Mouse (Mus musculus): Measurements from ENCODE around the gene Tprn. TPM values are rescaled to one million over a fixed set of nuclear protein-coding genes. Genes with fewer than 3 reads are reported as not detected.

The Tprn gene
- 2.4 and 4.5 TPM in 2 replicates for polyA plus RNA-seq (2014; fragmentation: Nextera tagmentation; extraction: Ambion mirVana)

GRCm38 (mm10) chr2:25262291-25262767 is at the start of gene Tprn:
Gene Tprn, plus strand, starts transcription at chr2:25262618.
- WGBS, result under 1% methylated on average over 39 of the region's 39 CpGs
- H3K27me3 ChIP-seq (ENCODE audit: control insufficient read depth, insufficient read depth, low read length), result peaks cover 19% of the 10 kb centered on the region
- H3K4me1 ChIP-seq (ENCODE audit: control insufficient read depth, insufficient read depth, low read length), result peaks cover 12% of the 10 kb centered on the region
- peak within 1 kb of the TSS; percentile 100 for H3K4me2 ChIP-seq
- H3K9me3 ChIP-seq (ENCODE audit: control insufficient read depth, low read length), result no peaks in the 10 kb centered on the region
- peak within 1 kb of the TSS; percentile 54 for H3K9ac ChIP-seq (ENCODE audit: low read length)
- peak; percentile 99 for ATAC-seq (ENCODE audit: low FRiP score)
- DNase-seq (ENCODE audit: low spot score, missing footprints), result peak; percentile 97
- H3K4me3 ChIP-seq (ENCODE audit: low read depth, low read length), result peak within 1 kb of the TSS; percentile 65
- no peaks in the 10 kb centered on the region for H3K36me3 ChIP-seq (ENCODE audit: control insufficient read depth, insufficient read depth, low read length)
- no peak within 1 kb of the TSS for H3K27ac ChIP-seq (ENCODE audit: low read depth, low read length)

GRCm38 (mm10) chr2:25213266-25213865 is 49.1 kb upstream of the Tprn start:
- Histone ChIP-seq H3K4me1 (ENCODE audit: control insufficient read depth, insufficient read depth, low read length) (peaks cover 15% of the 10 kb centered on the region), H3K27ac (ENCODE audit: low read depth, low read length) (no peak overlapping the region), H3K4me3 (ENCODE audit: low read depth, low read length) (no peak overlapping the region), H3K36me3 (ENCODE audit: control insufficient read depth, insufficient read depth, low read length) (no peaks in the 10 kb centered on the region), H3K4me2 (no peak overlapping the region), H3K9ac (ENCODE audit: low read length) (no peak overlapping the region), H3K9me3 (ENCODE audit: control insufficient read depth, low read length) (no peaks in the 10 kb centered on the region), H3K27me3 (ENCODE audit: control insufficient read depth, insufficient read depth, low read length) (no peaks in the 10 kb centered on the region)
- WGBS, result 62% methylated on average over 23 of the region's 23 CpGs
- no peak for ATAC-seq (ENCODE audit: low FRiP score)
- peak; percentile 69 for DNase-seq (ENCODE audit: low spot score, missing footprints)

GRCm38 (mm10) chr2:25214444-25214843 is 48.0 kb upstream of the Tprn start, which contains the start of gene Stpg3:
Gene Stpg3, minus strand, starts transcription at chr2:25214637.
- H3K9ac ChIP-seq (ENCODE audit: low read length), result no peak within 1 kb of the TSS
- H3K9me3 ChIP-seq (ENCODE audit: control insufficient read depth, low read length), result no peaks in the 10 kb centered on the region
- no peak within 1 kb of the TSS for H3K27ac ChIP-seq (ENCODE audit: low read depth, low read length)
- DNase-seq (ENCODE audit: low spot score, missing footprints), result peak; percentile 45
- ATAC-seq (ENCODE audit: low FRiP score), result no peak
- no peaks in the 10 kb centered on the region for H3K27me3 ChIP-seq (ENCODE audit: control insufficient read depth, insufficient read depth, low read length)
- H3K4me3 ChIP-seq (ENCODE audit: low read depth, low read length), result no peak within 1 kb of the TSS
- no peaks in the 10 kb centered on the region for H3K36me3 ChIP-seq (ENCODE audit: control insufficient read depth, insufficient read depth, low read length)
- 67% methylated on average over 3 of the region's 3 CpGs for WGBS
- peaks cover 18% of the 10 kb centered on the region for H3K4me1 ChIP-seq (ENCODE audit: control insufficient read depth, insufficient read depth, low read length)
- H3K4me2 ChIP-seq, result no peak within 1 kb of the TSS

GRCm38 (mm10) chr2:25217666-25218065 is 44.8 kb upstream of the Tprn start:
- DNase-seq (ENCODE audit: low spot score, missing footprints), result peak; percentile 67
- H3K9me3 ChIP-seq (ENCODE audit: control insufficient read depth, low read length), result no peaks in the 10 kb centered on the region
- H3K27me3 ChIP-seq (ENCODE audit: control insufficient read depth, insufficient read depth, low read length), result no peaks in the 10 kb centered on the region
- H3K4me2 ChIP-seq, result no peak overlapping the region
- H3K27ac ChIP-seq (ENCODE audit: low read depth, low read length), result no peak overlapping the region
- ATAC-seq (ENCODE audit: low FRiP score), result no peak
- 0 out of 2 replicates have a peak, but pooled peaks cover 3% of the 10 kb centered on the region for H3K4me1 ChIP-seq (ENCODE audit: control insufficient read depth, insufficient read depth, low read length)
- H3K9ac ChIP-seq (ENCODE audit: low read length), result no peak overlapping the region
- WGBS, result 63% methylated on average over 2 of the region's 2 CpGs
- no peaks in the 10 kb centered on the region for H3K36me3 ChIP-seq (ENCODE audit: control insufficient read depth, insufficient read depth, low read length)
- no peak overlapping the region for H3K4me3 ChIP-seq (ENCODE audit: low read depth, low read length)

GRCm38 (mm10) chr2:25218445-25218844 is 44.0 kb upstream of the Tprn start, which contains the start of gene Fam166a:
Gene Fam166a, plus strand, starts transcription at chr2:25218745.
- no peaks in the 10 kb centered on the region for H3K27me3 ChIP-seq (ENCODE audit: control insufficient read depth, insufficient read depth, low read length)
- H3K27ac ChIP-seq (ENCODE audit: low read depth, low read length), result no peak within 1 kb of the TSS
- no peak within 1 kb of the TSS for H3K4me3 ChIP-seq (ENCODE audit: low read depth, low read length)
- DNase-seq (ENCODE audit: low spot score, missing footprints) (peak; percentile 79), ATAC-seq (ENCODE audit: low FRiP score) (no peak)
- no peak within 1 kb of the TSS for H3K4me2 ChIP-seq
- no peaks in the 10 kb centered on the region for H3K36me3 ChIP-seq (ENCODE audit: control insufficient read depth, insufficient read depth, low read length)
- H3K9ac ChIP-seq (ENCODE audit: low read length), result no peak within 1 kb of the TSS
- peaks cover 6% of the 10 kb centered on the region for H3K4me1 ChIP-seq (ENCODE audit: control insufficient read depth, insufficient read depth, low read length)
- H3K9me3 ChIP-seq (ENCODE audit: control insufficient read depth, low read length), result no peaks in the 10 kb centered on the region

- DNase-seq (ENCODE audit: low spot score, missing footprints) (peak; percentile 81), ATAC-seq (ENCODE audit: low FRiP score) (no peak)
- H3K4me2 ChIP-seq, result no peak overlapping the region
- no peaks in the 10 kb centered on the region for H3K36me3 ChIP-seq (ENCODE audit: control insufficient read depth, insufficient read depth, low read length)
- whole genome bisulfite sequencing, result 73% methylated on average over 5 of the region's 5 CpGs
- no peaks in the 10 kb centered on the region for H3K9me3 ChIP-seq (ENCODE audit: control insufficient read depth, low read length)
- H3K27ac ChIP-seq (ENCODE audit: low read depth, low read length), result no peak overlapping the region
- H3K27me3 ChIP-seq (ENCODE audit: control insufficient read depth, insufficient read depth, low read length), result no peaks in the 10 kb centered on the region
- no peak overlapping the region for H3K9ac ChIP-seq (ENCODE audit: low read length)
- H3K4me3 ChIP-seq (ENCODE audit: low read depth, low read length), result no peak overlapping the region
- H3K4me1 ChIP-seq (ENCODE audit: control insufficient read depth, insufficient read depth, low read length), result peaks cover 16% of the 10 kb centered on the region
Observed at GRCm38 (mm10) chr2:25221331-25221772, 41.1 kb upstream of the Tprn start.

- peak overlapping the region; percentile 97 for H3K4me3 ChIP-seq (ENCODE audit: low read depth, low read length)
- no peaks in the 10 kb centered on the region for H3K9me3 ChIP-seq (ENCODE audit: control insufficient read depth, low read length)
- no peaks in the 10 kb centered on the region for H3K36me3 ChIP-seq (ENCODE audit: control insufficient read depth, insufficient read depth, low read length)
- peak overlapping the region; percentile 85 for H3K27ac ChIP-seq (ENCODE audit: low read depth, low read length)
- no peaks in the 10 kb centered on the region for H3K27me3 ChIP-seq (ENCODE audit: control insufficient read depth, insufficient read depth, low read length)
- H3K4me1 ChIP-seq (ENCODE audit: control insufficient read depth, insufficient read depth, low read length), result peaks cover 13% of the 10 kb centered on the region
- H3K4me2 ChIP-seq, result peak overlapping the region; percentile 93
- WGBS, result 3% methylated on average over 53 of the region's 53 CpGs
- peak overlapping the region; percentile 92 for H3K9ac ChIP-seq (ENCODE audit: low read length)
- peak; percentile 46 for ATAC-seq (ENCODE audit: low FRiP score)
- peak; percentile 93 for DNase-seq (ENCODE audit: low spot score, missing footprints)
Observed at GRCm38 (mm10) chr2:25223681-25224491, 38.5 kb upstream of the Tprn start.

- WGBS, result under 1% methylated on average over 17 of the region's 17 CpGs
- no peak for ATAC-seq (ENCODE audit: low FRiP score)
Observed at GRCm38 (mm10) chr2:25224492-25224765, 38.0 kb upstream of the Tprn start, which contains the start of gene Tubb4b. Gene Tubb4b, minus strand, starts transcription at chr2:25224702.

More at GRCm38 (mm10) chr2:25224492-25224765, 38.0 kb upstream of the Tprn start, which contains the start of gene Tubb4b:
- H3K27me3 ChIP-seq (ENCODE audit: control insufficient read depth, insufficient read depth, low read length), result no peaks in the 10 kb centered on the region
- no peaks in the 10 kb centered on the region for H3K9me3 ChIP-seq (ENCODE audit: control insufficient read depth, low read length)
- H3K4me3 ChIP-seq (ENCODE audit: low read depth, low read length), result peak within 1 kb of the TSS; percentile 97
- no peak for DNase-seq (ENCODE audit: low spot score, missing footprints)
- H3K4me1 ChIP-seq (ENCODE audit: control insufficient read depth, insufficient read depth, low read length), result peaks cover 13% of the 10 kb centered on the region
- H3K9ac ChIP-seq (ENCODE audit: low read length), result peak within 1 kb of the TSS; percentile 92
- peak within 1 kb of the TSS; percentile 93 for H3K4me2 ChIP-seq
- peak within 1 kb of the TSS; percentile 97 for H3K27ac ChIP-seq (ENCODE audit: low read depth, low read length)
- no peaks in the 10 kb centered on the region for H3K36me3 ChIP-seq (ENCODE audit: control insufficient read depth, insufficient read depth, low read length)

All from midbrain, embryonic 11.5 days (tissue).